Mouse (Mus musculus): ENCODE measurements around the gene Lrig3.

DNA sequence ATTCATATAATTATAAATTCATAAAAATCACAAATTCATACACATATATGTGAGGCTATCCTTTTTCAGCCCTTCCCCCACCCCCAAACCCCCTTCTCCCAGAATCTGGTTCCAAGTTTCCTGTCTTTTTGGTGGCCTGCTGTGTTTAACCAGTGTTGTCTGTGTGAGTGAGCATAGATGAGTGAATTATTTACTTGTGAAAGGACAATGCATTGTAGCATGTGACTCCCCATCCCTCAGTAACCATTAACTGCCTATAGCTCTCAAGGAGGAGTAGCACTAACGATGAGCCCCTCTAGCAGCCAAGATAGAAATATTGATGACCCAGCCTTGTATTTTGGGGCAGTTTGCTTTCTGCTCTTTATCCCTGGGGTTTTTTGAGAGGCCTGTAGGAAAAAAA, 37.9 kb downstream of the Lrig3 start:
- no peak for TF ChIP-seq HCFC1 (IDR thresholded peaks at IDR 0.05; ENCODE audit: borderline replicate concordance, insufficient read depth, low read length)
- no peak for TF ChIP-seq ZC3H11A (IDR thresholded peaks at IDR 0.05; ENCODE audit: borderline replicate concordance, low read depth, low read length)
- TF ChIP-seq MAFK (IDR thresholded peaks at IDR 0.05; ENCODE audit: insufficient read depth, low read depth, low read length), result no peak
